Mouse (Mus musculus): ENCODE measurements around the gene Hadha. TPM values are rescaled to one million over a fixed set of nuclear protein-coding genes. Genes with fewer than 3 reads are reported as not detected.

Gene Hadha
- polyA plus RNA-seq, 1 experiment, result 29.4 TPM

GRCm38 (mm10) chr5:30138193-30138592, 16.8 kb downstream of the Hadha start:
- Histone ChIP-seq H3K4me1 (ENCODE audit: control insufficient read depth, insufficient read depth, insufficient read length) (no peaks in the 10 kb centered on the region), H3K4me3 (ENCODE audit: extremely low read depth, insufficient read depth, insufficient read length) (no peak overlapping the region), H3K27me3 (ENCODE audit: control insufficient read depth, insufficient read depth, low read length) (no peaks in the 10 kb centered on the region), H3K27ac (ENCODE audit: insufficient read depth, low read length) (no peak overlapping the region), H3K36me3 (ENCODE audit: control insufficient read depth, insufficient read depth, low read length) (peaks cover 57% of the 10 kb centered on the region)
- TF ChIP-seq CTCF (IDR thresholded peaks at IDR 0.05; ENCODE audit: extremely low read depth, insufficient read depth, insufficient read length, insufficient replicate concordance), result no peak
- TF ChIP-seq POLR2A (IDR thresholded peaks at IDR 0.05; ENCODE audit: low read depth, low read length), result no peak
- DNase-seq (ENCODE audit: low read depth in 1 of 2, low spot score in 2 of 2), result no peak
- WGBS, result 68% methylated on average over 4 of the region's 4 CpGs

- no peaks in the 10 kb centered on the region for H3K4me1 ChIP-seq (ENCODE audit: control insufficient read depth, insufficient read depth, insufficient read length)
- no peak overlapping the region for H3K27ac ChIP-seq (ENCODE audit: insufficient read depth, low read length)
- no peaks in the 10 kb centered on the region for H3K27me3 ChIP-seq (ENCODE audit: control insufficient read depth, insufficient read depth, low read length)
- TF ChIP-seq CTCF (IDR thresholded peaks at IDR 0.05; ENCODE audit: extremely low read depth, insufficient read depth, insufficient read length, insufficient replicate concordance) (no peak), POLR2A (IDR thresholded peaks at IDR 0.05; ENCODE audit: low read depth, low read length) (no peak)
- no peak for DNase-seq (ENCODE audit: low read depth in 1 of 2, low spot score in 2 of 2)
- H3K36me3 ChIP-seq (ENCODE audit: control insufficient read depth, insufficient read depth, low read length), result peaks cover 55% of the 10 kb centered on the region
- WGBS, result 94% methylated on average over 9 of the region's 9 CpGs
- no peak overlapping the region for H3K4me3 ChIP-seq (ENCODE audit: extremely low read depth, insufficient read depth, insufficient read length)
Observed at GRCm38 (mm10) chr5:30137271-30137670, 17.7 kb downstream of the Hadha start.

- TF ChIP-seq CTCF (IDR thresholded peaks at IDR 0.05; ENCODE audit: extremely low read depth, insufficient read depth, insufficient read length, insufficient replicate concordance) (no peak), POLR2A (IDR thresholded peaks at IDR 0.05; ENCODE audit: low read depth, low read length) (no peak)
- Histone ChIP-seq H3K4me1 (ENCODE audit: control insufficient read depth, insufficient read depth, insufficient read length) (no peaks in the 10 kb centered on the region), H3K27me3 (ENCODE audit: control insufficient read depth, insufficient read depth, low read length) (no peaks in the 10 kb centered on the region), H3K4me3 (ENCODE audit: extremely low read depth, insufficient read depth, insufficient read length) (no peak overlapping the region), H3K27ac (ENCODE audit: insufficient read depth, low read length) (no peak overlapping the region), H3K36me3 (ENCODE audit: control insufficient read depth, insufficient read depth, low read length) (peaks cover 52% of the 10 kb centered on the region)
- DNase-seq (ENCODE audit: low read depth in 1 of 2, low spot score in 2 of 2), result no peak
- WGBS, result 93% methylated on average over 11 of the region's 11 CpGs
Observed at GRCm38 (mm10) chr5:30135711-30136231, 19.2 kb downstream of the Hadha start.

- H3K4me3 ChIP-seq (ENCODE audit: extremely low read depth, insufficient read depth, insufficient read length), result no peak overlapping the region
- peaks cover 48% of the 10 kb centered on the region for H3K36me3 ChIP-seq (ENCODE audit: control insufficient read depth, insufficient read depth, low read length)
- H3K27me3 ChIP-seq (ENCODE audit: control insufficient read depth, insufficient read depth, low read length), result no peaks in the 10 kb centered on the region
- H3K27ac ChIP-seq (ENCODE audit: insufficient read depth, low read length), result no peak overlapping the region
- 94% methylated on average over 2 of the region's 2 CpGs for WGBS
- TF ChIP-seq POLR2A (IDR thresholded peaks at IDR 0.05; ENCODE audit: low read depth, low read length), result no peak
- TF ChIP-seq CTCF (IDR thresholded peaks at IDR 0.05; ENCODE audit: extremely low read depth, insufficient read depth, insufficient read length, insufficient replicate concordance), result no peak
- DNase-seq (ENCODE audit: low read depth in 1 of 2, low spot score in 2 of 2), result no peak
- no peaks in the 10 kb centered on the region for H3K4me1 ChIP-seq (ENCODE audit: control insufficient read depth, insufficient read depth, insufficient read length)
Observed at GRCm38 (mm10) chr5:30132173-30132572, 22.8 kb downstream of the Hadha start.

GRCm38 (mm10) chr5:30131246-30131645, 23.7 kb downstream of the Hadha start:
- H3K4me1 ChIP-seq (ENCODE audit: control insufficient read depth, insufficient read depth, insufficient read length), result no peaks in the 10 kb centered on the region
- no peak overlapping the region for H3K27ac ChIP-seq (ENCODE audit: insufficient read depth, low read length)
- DNase-seq (ENCODE audit: low read depth in 1 of 2, low spot score in 2 of 2), result no peak
- H3K4me3 ChIP-seq (ENCODE audit: extremely low read depth, insufficient read depth, insufficient read length), result no peak overlapping the region
- TF ChIP-seq POLR2A (IDR thresholded peaks at IDR 0.05; ENCODE audit: low read depth, low read length) (no peak), CTCF (IDR thresholded peaks at IDR 0.05; ENCODE audit: extremely low read depth, insufficient read depth, insufficient read length, insufficient replicate concordance) (no peak)
- H3K27me3 ChIP-seq (ENCODE audit: control insufficient read depth, insufficient read depth, low read length), result no peaks in the 10 kb centered on the region
- H3K36me3 ChIP-seq (ENCODE audit: control insufficient read depth, insufficient read depth, low read length), result peaks cover 50% of the 10 kb centered on the region
- 93% methylated on average over 4 of the region's 4 CpGs for WGBS

DNA sequence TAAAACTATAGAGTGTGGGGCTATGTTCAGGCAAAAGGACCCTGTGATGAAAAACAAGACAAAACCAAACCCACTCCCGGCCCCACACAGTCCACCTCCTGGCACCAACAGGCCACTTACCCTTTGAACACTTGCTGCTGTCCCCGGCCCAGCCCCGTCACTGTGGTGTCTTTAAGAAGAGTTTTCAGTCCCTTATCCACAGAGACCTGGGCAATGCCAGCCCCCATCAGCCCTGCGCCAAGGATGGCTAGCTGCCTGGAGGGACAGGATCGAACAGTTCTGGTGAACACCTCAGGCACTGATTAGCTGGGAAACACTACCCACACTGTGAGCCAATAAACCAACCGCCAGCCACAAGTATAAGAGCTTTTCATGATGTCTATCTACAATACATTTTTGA, 26.3 kb downstream of the Hadha start:
- TF ChIP-seq CTCF (IDR thresholded peaks at IDR 0.05; ENCODE audit: extremely low read depth, insufficient read depth, insufficient read length, insufficient replicate concordance) (no peak), POLR2A (IDR thresholded peaks at IDR 0.05; ENCODE audit: low read depth, low read length) (no peak)
- Histone ChIP-seq H3K4me1 (ENCODE audit: control insufficient read depth, insufficient read depth, insufficient read length) (no peaks in the 10 kb centered on the region), H3K27me3 (ENCODE audit: control insufficient read depth, insufficient read depth, low read length) (no peaks in the 10 kb centered on the region), H3K27ac (ENCODE audit: insufficient read depth, low read length) (no peak overlapping the region), H3K36me3 (ENCODE audit: control insufficient read depth, insufficient read depth, low read length) (peaks cover 37% of the 10 kb centered on the region), H3K4me3 (ENCODE audit: extremely low read depth, insufficient read depth, insufficient read length) (no peak overlapping the region)
- 94% methylated on average over 6 of the region's 6 CpGs for WGBS
- no peak for DNase-seq (ENCODE audit: low read depth in 1 of 2, low spot score in 2 of 2)

- peaks cover 37% of the 10 kb centered on the region for H3K36me3 ChIP-seq (ENCODE audit: control insufficient read depth, insufficient read depth, low read length)
- TF ChIP-seq CTCF (IDR thresholded peaks at IDR 0.05; ENCODE audit: extremely low read depth, insufficient read depth, insufficient read length, insufficient replicate concordance) (no peak), POLR2A (IDR thresholded peaks at IDR 0.05; ENCODE audit: low read depth, low read length) (no peak)
- 94% methylated on average over 13 of the region's 13 CpGs for WGBS
Observed at GRCm38 (mm10) chr5:30127921-30128597, 26.9 kb downstream of the Hadha start.

More at GRCm38 (mm10) chr5:30127921-30128597, 26.9 kb downstream of the Hadha start:
- no peaks in the 10 kb centered on the region for H3K4me1 ChIP-seq (ENCODE audit: control insufficient read depth, insufficient read depth, insufficient read length)
- H3K27ac ChIP-seq (ENCODE audit: insufficient read depth, low read length), result no peak overlapping the region
- no peak for DNase-seq (ENCODE audit: low read depth in 1 of 2, low spot score in 2 of 2)
- H3K27me3 ChIP-seq (ENCODE audit: control insufficient read depth, insufficient read depth, low read length), result no peaks in the 10 kb centered on the region
- no peak overlapping the region for H3K4me3 ChIP-seq (ENCODE audit: extremely low read depth, insufficient read depth, insufficient read length)
